ENCODE assay signal across 8 mouse cellular contexts in genomic region chr5:124193286-124194112, GRCm38 (mm10). TPM values are rescaled to one million over a fixed set of nuclear protein-coding genes. Genes with fewer than 3 reads are reported as not detected.
DNase-seq lines count a peak whose midpoint lies in the region; ATAC-seq and TF ChIP-seq lines count a peak whose summit lies in the region.

No protein-coding gene starts in this region.

- no peak for TF ChIP-seq POLR2A in kidney, adult 2 months (IDR thresholded peaks at IDR 0.05; ENCODE audit: low read depth, low read length)

- no peaks in the 10 kb centered on the region for H3K27me3 ChIP-seq in heart, embryonic 13.5 days (replicated peaks)
- no peaks in the 10 kb centered on the region for H3K27me3 ChIP-seq in embryonic facial prominence, embryonic 12.5 days
- no peaks in the 10 kb centered on the region for H3K27me3 ChIP-seq in hindbrain, embryonic 13.5 days
- H3K27me3 ChIP-seq in kidney, adult 2 months (replicated peaks; ENCODE audit: control insufficient read depth, insufficient read depth, low read length) = no peaks in the 10 kb centered on the region

- peaks cover 94% of the 10 kb centered on the region for H3K4me1 ChIP-seq in heart, embryonic 13.5 days
- H3K4me1 ChIP-seq in embryonic facial prominence, embryonic 12.5 days = peaks cover 5% of the 10 kb centered on the region
- H3K4me1 ChIP-seq in hindbrain, embryonic 13.5 days (replicated peaks) = peaks cover 46% of the 10 kb centered on the region
- H3K4me1 ChIP-seq in kidney, adult 2 months (ENCODE audit: control insufficient read depth, insufficient read depth, low read length) = peaks cover 13% of the 10 kb centered on the region; the same call in 1 of the 2 replicates

- 74% methylated on average over 24 of the region's 24 CpGs for WGBS in heart, embryonic 13.5 days
- WGBS in embryonic facial prominence, embryonic 12.5 days = 84% methylated on average over 24 of the region's 24 CpGs
- 70% methylated on average over 24 of the region's 24 CpGs for WGBS in hindbrain, embryonic 13.5 days
- 77% methylated on average over 24 of the region's 24 CpGs for WGBS in kidney, adult 2 months

- H3K9ac ChIP-seq in heart, embryonic 13.5 days = peak overlapping the region; percentile 72
- no peak overlapping the region for H3K9ac ChIP-seq in embryonic facial prominence, embryonic 12.5 days
- peak overlapping the region; percentile 62; the same call in 1 of the 2 replicates for H3K9ac ChIP-seq in hindbrain, embryonic 13.5 days

- H3K36me3 ChIP-seq in heart, embryonic 13.5 days = no peaks in the 10 kb centered on the region
- H3K36me3 ChIP-seq in embryonic facial prominence, embryonic 12.5 days = no peaks in the 10 kb centered on the region
- H3K36me3 ChIP-seq in hindbrain, embryonic 13.5 days = no peaks in the 10 kb centered on the region
- H3K36me3 ChIP-seq in kidney, adult 2 months (ENCODE audit: control insufficient read depth, insufficient read depth, low read length) = no peaks in the 10 kb centered on the region

- no peak overlapping the region for H3K4me3 ChIP-seq in heart, embryonic 13.5 days
- H3K4me3 ChIP-seq in embryonic facial prominence, embryonic 12.5 days = no peak overlapping the region
- H3K4me3 ChIP-seq in hindbrain, embryonic 13.5 days = no peak overlapping the region
- no peak overlapping the region for H3K4me3 ChIP-seq in kidney, adult 2 months (ENCODE audit: insufficient read depth, low read depth, low read length)

- peak overlapping the region; percentile 90 for H3K27ac ChIP-seq in heart, embryonic 13.5 days (replicated peaks)
- H3K27ac ChIP-seq in embryonic facial prominence, embryonic 12.5 days = no peak overlapping the region
- peak overlapping the region; percentile 80 for H3K27ac ChIP-seq in hindbrain, embryonic 13.5 days
- H3K27ac ChIP-seq in kidney, adult 2 months (ENCODE audit: insufficient read depth, low read depth, low read length) = no peak overlapping the region

- no peak for TF ChIP-seq CTCF in kidney, adult 2 months (conservative IDR thresholded peaks at IDR 0.05; ENCODE audit: insufficient read depth, insufficient read length, low read depth, low read length)

- H3K4me2 ChIP-seq in heart, embryonic 13.5 days = peak overlapping the region; percentile 48; the same call in 1 of the 2 replicates
- H3K4me2 ChIP-seq in embryonic facial prominence, embryonic 12.5 days (replicated peaks) = no peak overlapping the region
- peak overlapping the region; percentile 21 for H3K4me2 ChIP-seq in hindbrain, embryonic 13.5 days

- no peak for ATAC-seq in heart, embryonic 13.5 days (ENCODE audit: extremely low read depth, insufficient number of reproducible peaks, low FRiP score, low TSS enrichment)
- ATAC-seq in embryonic facial prominence, embryonic 12.5 days (ENCODE audit: insufficient number of reproducible peaks, insufficient read depth, low FRiP score, low TSS enrichment) = 0 out of 2 replicates have a peak, but pooled peaks have one; percentile 30
- ATAC-seq in hindbrain, embryonic 13.5 days (ENCODE audit: low FRiP score) = peak; percentile 66

- H3K9me3 ChIP-seq in heart, embryonic 13.5 days = no peaks in the 10 kb centered on the region
- H3K9me3 ChIP-seq in embryonic facial prominence, embryonic 12.5 days = no peaks in the 10 kb centered on the region
- H3K9me3 ChIP-seq in hindbrain, embryonic 13.5 days = no peaks in the 10 kb centered on the region

- DNase-seq in heart, postnatal 4 days = no peak
- peak; percentile 76 for DNase-seq in retina, postnatal 1 day
- DNase-seq in cerebellum, adult 11-12 months = no peak
- no peak for DNase-seq in urinary bladder, adult 2 months (ENCODE audit: low spot score)
- no peak for DNase-seq in kidney, adult 2 months

RNA-seq across cellular contexts. Expression of gene Pitpnm2, which starts 56.1 kb away (rescaled TPM):
- 5.1 and 6.6 TPM in 2 replicates for polyA plus RNA-seq in heart, embryonic 13.5 days (2015; fragmentation: Nextera tagmentation; extraction: Ambion mirVana)
- 10 to 100 TPM; 45.9 to 52.2 TPM for total RNA-seq in heart, postnatal 4 days (2021)
- polyA plus RNA-seq in embryonic facial prominence, embryonic 12.5 days (2016; fragmentation: Nextera tagmentation; extraction: Ambion mirVana) = 4.4 and 4.8 TPM in 2 replicates
- polyA plus RNA-seq in hindbrain, embryonic 13.5 days (2015; fragmentation: Nextera tagmentation; extraction: Ambion mirVana) = 7.4 and 8.3 TPM in 2 replicates
- 23.0 and 33.6 TPM in 2 replicates for polyA plus RNA-seq in urinary bladder, adult 2 months (2012; rRNA removed)
- polyA plus RNA-seq in kidney, adult 2 months (2012; rRNA removed) = 17.3 and 19.8 TPM in 2 replicates

Comparison
In these comparisons a context has a peak if more than half of its experiments do, and no peak if none do; other contexts are left out.
1. H3K27ac ChIP-seq: peak in heart, embryonic 13.5 days (single experiment) and hindbrain, embryonic 13.5 days (single experiment); none in embryonic facial prominence, embryonic 12.5 days (single experiment) and kidney, adult 2 months (single experiment).